In genomic region chr2:153412563-153412962, GRCm38 (mm10) we compare ENCODE assay signal across 21 mouse cellular contexts.
DNase-seq lines count a peak whose midpoint lies in the region; ATAC-seq and TF ChIP-seq lines count a peak whose summit lies in the region.
"Had no signal": no experiment of that assay in that cellular context is flagged by ENCODE, and none has a peak within 500 bp of the region (broad histone marks: within the 10 kb centered on the region; RNA-seq: fewer than 3 reads in every experiment).

No protein-coding gene starts in this region.

- 72% methylated on average over 6 of the region's 6 CpGs for WGBS in forebrain, postnatal 0 days
- WGBS in forebrain, embryonic 10.5 days = 71% methylated on average over 6 of the region's 6 CpGs
- 70% methylated on average over 6 of the region's 6 CpGs for WGBS in neural tube, embryonic 12.5 days
- WGBS in neural tube, embryonic 15.5 days = 64% methylated on average over 6 of the region's 6 CpGs

- H3K9me3 ChIP-seq in forebrain, postnatal 0 days (ENCODE audit: low read length) = no peaks in the 10 kb centered on the region
- no peaks in the 10 kb centered on the region for H3K9me3 ChIP-seq in forebrain, embryonic 10.5 days
- no peaks in the 10 kb centered on the region for H3K9me3 ChIP-seq in neural tube, embryonic 12.5 days
- H3K9me3 ChIP-seq in neural tube, embryonic 15.5 days (replicated peaks) = no peaks in the 10 kb centered on the region
- H3K9me3 ChIP-seq: hindbrain, embryonic 10.5 days; limb, embryonic 12.5 days; liver, embryonic 15.5 days; neural tube, embryonic 13.5 days had no signal

- H3K36me3 ChIP-seq in forebrain, postnatal 0 days (ENCODE audit: insufficient read depth) = peaks cover 95% of the 10 kb centered on the region
- H3K36me3 ChIP-seq in forebrain, embryonic 10.5 days (replicated peaks) = peaks cover 100% of the 10 kb centered on the region
- peaks cover 90% of the 10 kb centered on the region for H3K36me3 ChIP-seq in neural tube, embryonic 12.5 days
- peaks cover 86% of the 10 kb centered on the region for H3K36me3 ChIP-seq in neural tube, embryonic 15.5 days

- H3K4me3 ChIP-seq in forebrain, postnatal 0 days (ENCODE audit: low read depth, low read length) = no peak overlapping the region
- no peak overlapping the region for H3K4me3 ChIP-seq in forebrain, embryonic 10.5 days
- no peak overlapping the region for H3K4me3 ChIP-seq in left cerebral cortex, adult 2 months
- H3K4me3 ChIP-seq in neural tube, embryonic 12.5 days = no peak overlapping the region
- no peak overlapping the region for H3K4me3 ChIP-seq in neural tube, embryonic 15.5 days (replicated peaks)
- H3K4me3 ChIP-seq: heart, adult 2 months; hindbrain, embryonic 10.5 days; limb, embryonic 12.5 days; liver, embryonic 15.5 days; neural tube, embryonic 13.5 days had no signal

- H3K4me2 ChIP-seq in forebrain, postnatal 0 days (ENCODE audit: low read depth) = no peak overlapping the region
- H3K4me2 ChIP-seq in neural tube, embryonic 12.5 days (replicated peaks) = no peak overlapping the region
- H3K4me2 ChIP-seq in neural tube, embryonic 15.5 days = no peak overlapping the region
- H3K4me2 ChIP-seq: limb, embryonic 12.5 days; liver, embryonic 15.5 days; neural tube, embryonic 13.5 days had no signal

- TF ChIP-seq CTCF in forebrain, postnatal 0 days (IDR thresholded peaks at IDR 0.05; ENCODE audit: low read depth) = peak; percentile 39; the same call in 1 of the 2 replicates
- peak; percentile 19 for TF ChIP-seq CTCF in left cerebral cortex, adult 2 months (IDR thresholded peaks at IDR 0.05)

- peak; percentile 40 for DNase-seq in forebrain, postnatal 0 days
- DNase-seq in forebrain, embryonic 10.5 days (ENCODE audit: extremely low spot score, low spot score) = no peak
- DNase-seq in left cerebral cortex, adult 2 months (ENCODE audit: extremely low spot score in 1 of 2, low spot score in 2 of 2) = no peak
- no peak for DNase-seq in left cerebral cortex, adult 11 months (ENCODE audit: low spot score)
- no peak for DNase-seq in spleen, postnatal 4 days (ENCODE audit: low spot score in 2 of 2)
- DNase-seq in right cerebral cortex, postnatal 14 days = no peak
- DNase-seq: adrenal gland, postnatal 10 days; cerebellum, adult 11 months; cerebellum, postnatal 14 days; embryo, embryonic 11 days; gastrocnemius, postnatal 25 days; heart, adult 2 months; kidney, adult 8-10 months; kidney, postnatal 36 days had no signal

- no peak overlapping the region for H3K9ac ChIP-seq in forebrain, postnatal 0 days
- 0 out of 2 replicates have a peak overlapping the region, but pooled peaks have one; percentile 13 for H3K9ac ChIP-seq in neural tube, embryonic 12.5 days
- no peak overlapping the region for H3K9ac ChIP-seq in neural tube, embryonic 15.5 days (replicated peaks)
- H3K9ac ChIP-seq: limb, embryonic 12.5 days; liver, embryonic 15.5 days; neural tube, embryonic 13.5 days had no signal

- no peak overlapping the region for H3K27ac ChIP-seq in forebrain, postnatal 0 days (ENCODE audit: low read depth, low read length)
- no peak overlapping the region for H3K27ac ChIP-seq in forebrain, embryonic 10.5 days
- H3K27ac ChIP-seq in left cerebral cortex, adult 2 months = no peak overlapping the region
- no peak overlapping the region for H3K27ac ChIP-seq in neural tube, embryonic 12.5 days
- H3K27ac ChIP-seq in neural tube, embryonic 15.5 days (replicated peaks) = no peak overlapping the region
- H3K27ac ChIP-seq: heart, adult 2 months; hindbrain, embryonic 10.5 days; limb, embryonic 12.5 days; liver, embryonic 15.5 days; neural tube, embryonic 13.5 days had no signal

- no peaks in the 10 kb centered on the region for H3K4me1 ChIP-seq in forebrain, postnatal 0 days (ENCODE audit: insufficient read depth)
- no peaks in the 10 kb centered on the region for H3K4me1 ChIP-seq in forebrain, embryonic 10.5 days
- H3K4me1 ChIP-seq in neural tube, embryonic 12.5 days = no peaks in the 10 kb centered on the region
- no peaks in the 10 kb centered on the region for H3K4me1 ChIP-seq in neural tube, embryonic 15.5 days
- H3K4me1 ChIP-seq: hindbrain, embryonic 10.5 days; limb, embryonic 12.5 days; neural tube, embryonic 13.5 days had no signal

- H3K27me3 ChIP-seq in forebrain, postnatal 0 days (ENCODE audit: insufficient read depth, low read length) = no peaks in the 10 kb centered on the region
- no peaks in the 10 kb centered on the region for H3K27me3 ChIP-seq in forebrain, embryonic 10.5 days (ENCODE audit: poor library complexity, severe bottlenecking)
- no peaks in the 10 kb centered on the region for H3K27me3 ChIP-seq in neural tube, embryonic 12.5 days (replicated peaks)
- H3K27me3 ChIP-seq in neural tube, embryonic 15.5 days (replicated peaks) = no peaks in the 10 kb centered on the region
- H3K27me3 ChIP-seq: limb, embryonic 12.5 days; liver, embryonic 15.5 days; neural tube, embryonic 13.5 days had no signal

- ATAC-seq in forebrain, postnatal 0 days = peak; percentile 28; the same call in 1 of the 2 replicates
- ATAC-seq in neural tube, embryonic 12.5 days (ENCODE audit: low FRiP score, low read depth) = no peak
- no peak for ATAC-seq in neural tube, embryonic 15.5 days (ENCODE audit: low FRiP score)
- ATAC-seq: CD4-positive, CD25-positive, alpha-beta regulatory T cell, adult 4 months had no signal

- intact Hi-C loops in left cerebral cortex, adult 2 months (cut with DNase I) = loop anchor here (10.0 kb wide), 1 partner anchor 268 kb away; no protein-coding TSS in a partner anchor
